Mouse (Mus musculus) MEL (cell line): ENCODE results near the gene Zfp385b.

ENCODE experiments used
- ELF1 ChIP-seq: IDR thresholded peaks from 2 replicates; pipeline ENCODE4 v1.6.1; 2014; ENCODE audit warnings: low read depth, mild to moderate bottlenecking, inconsistent platforms, low read length, improper control_type of control experiment, moderate library complexity
- HCFC1 ChIP-seq: IDR thresholded peaks from 2 replicates; pipeline ENCODE4 v1.6.1; 2012; ENCODE audit warnings: low read depth, mild to moderate bottlenecking, inconsistent platforms, low read length, improper control_type of control experiment, moderate library complexity
- POLR2A ChIP-seq, 2 experiments: IDR thresholded peaks; 2 replicates each; pipeline ENCODE4 v1.6.1; 2011 to 2012; ENCODE audit warnings: low read length in 2 of 2, mild to moderate bottlenecking in 2 of 2, control low read depth in 1 of 2, improper control_type of control experiment in 1 of 2, low read depth in 1 of 2, moderate library complexity in 1 of 2; ENCODE audit not compliant: control insufficient read depth in 1 of 2, insufficient read depth in 1 of 2, poor library complexity in 1 of 2
- ZMIZ1 ChIP-seq: IDR thresholded peaks from 2 replicates; pipeline ENCODE4 v1.6.1; 2012; ENCODE audit warnings: low read depth, mild to moderate bottlenecking, inconsistent platforms, low read length, improper control_type of control experiment, moderate library complexity

GRCm38 (mm10) chr2:77709206-77709794 is 110.1 kb downstream of the Zfp385b start:
- TF ChIP-seq POLR2A (IDR thresholded peaks at IDR 0.05; ENCODE audit: control insufficient read depth in 1 of 2, insufficient read depth in 1 of 2, low read depth in 1 of 2, low read length in 2 of 2, poor library complexity in 1 of 2) (no peak), ZMIZ1 (no peak), ELF1 (no peak), HCFC1 (no peak)
